Mouse (Mus musculus) inflammation-experienced regulatory T-cells (primary cell): ENCODE results near the gene Olfr810. TPM values are rescaled to one million over a fixed set of nuclear protein-coding genes. Genes with fewer than 3 reads are reported as not detected.

Source experiments
- polyA plus RNA-seq, 2 experiments: library from polyadenylated mRNA; unstranded; fragments of 100-300 nt; shearing (Covaris generic); gene quantifications; one replicate each; pipeline ENCODE4 v1.2.1; 2017

The Olfr810 gene
- not detected for polyA plus RNA-seq

DNA sequence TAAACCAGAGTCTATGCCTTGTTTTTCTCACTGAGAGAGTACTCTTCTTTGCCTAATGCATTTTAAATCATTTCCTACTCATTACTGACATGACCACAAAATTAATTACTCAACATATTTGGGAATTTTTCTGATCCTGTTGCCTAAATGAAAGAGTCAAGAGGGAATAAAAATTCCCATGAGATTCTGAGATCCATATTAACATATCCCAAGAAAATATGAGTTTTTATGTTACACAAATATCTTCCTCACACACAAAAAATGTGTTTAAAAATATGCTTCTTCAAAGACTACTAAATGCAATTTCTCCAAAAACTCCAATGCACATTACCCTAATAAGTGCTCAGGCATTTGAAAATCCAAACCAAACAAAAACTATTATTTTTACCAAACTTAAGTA lies at the start of gene Olfr810:
Olfr810 (minus strand) TSS at position 101 of the 400 bp plus-strand sequence.

DNA sequence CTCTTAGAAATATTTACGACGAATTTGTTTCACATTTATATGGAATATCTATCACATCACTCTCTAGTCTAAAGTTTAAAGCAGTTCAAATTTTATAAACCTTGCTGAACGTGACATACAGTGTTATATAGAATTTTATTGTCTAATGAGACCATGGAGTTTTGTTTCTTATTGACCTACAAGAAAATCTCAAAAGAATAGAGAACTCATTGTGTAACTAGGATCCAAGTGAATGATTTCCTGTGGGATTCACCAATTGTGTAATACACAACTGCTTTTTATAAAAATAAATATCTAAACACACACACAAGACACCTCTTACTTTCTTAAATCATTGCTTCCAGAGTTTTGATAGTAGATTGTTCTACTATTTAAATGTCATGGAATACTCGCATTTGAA lies 9.6 kb upstream of the Olfr810 start, which contains the start of gene Olfr811:
Olfr811 (minus strand) TSS at position 101 of the 400 bp plus-strand sequence.

DNA sequence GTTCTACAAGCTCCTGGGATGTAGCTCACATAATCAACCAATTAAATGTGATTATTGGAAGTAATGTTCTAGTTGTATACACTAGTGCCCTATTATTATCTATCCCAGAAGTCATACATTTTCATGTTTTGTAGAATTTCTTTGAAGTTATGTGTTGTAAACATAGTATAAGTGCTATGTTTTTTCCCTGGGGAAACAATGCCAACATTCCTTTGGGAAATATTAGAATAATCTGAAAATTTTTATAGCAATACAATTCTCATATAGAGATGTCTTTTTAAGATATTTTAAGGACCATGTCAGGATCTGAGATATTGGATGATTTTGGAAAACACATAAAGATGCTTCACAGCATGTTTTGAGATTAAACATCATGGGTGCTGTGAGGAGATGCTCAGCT lies 20.4 kb downstream of the Olfr810 start, which contains the start of gene Olfr809:
Olfr809 (plus strand) TSS at position 301 of the 400 bp plus-strand sequence.

DNA sequence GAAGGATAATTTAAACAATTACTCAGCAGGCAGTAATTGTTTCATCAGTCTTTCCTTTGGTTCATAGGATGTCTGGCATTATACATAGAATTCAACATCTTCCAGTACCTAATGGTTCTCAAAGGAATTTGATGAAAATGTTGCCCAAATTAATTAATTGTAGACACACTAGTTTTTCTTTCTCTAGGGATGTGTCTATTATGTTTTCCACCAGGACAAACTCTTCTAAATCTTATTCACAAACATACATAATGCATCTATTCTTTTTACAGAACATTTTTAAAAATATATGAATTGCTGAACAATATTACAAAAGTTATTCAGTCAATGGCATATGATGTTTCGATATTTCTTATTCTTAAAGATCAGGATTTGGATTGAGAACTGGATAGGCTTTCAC lies 29.5 kb downstream of the Olfr810 start, which contains the start of gene Olfr808:
Olfr808 (plus strand) TSS at position 301 of the 400 bp plus-strand sequence.

DNA sequence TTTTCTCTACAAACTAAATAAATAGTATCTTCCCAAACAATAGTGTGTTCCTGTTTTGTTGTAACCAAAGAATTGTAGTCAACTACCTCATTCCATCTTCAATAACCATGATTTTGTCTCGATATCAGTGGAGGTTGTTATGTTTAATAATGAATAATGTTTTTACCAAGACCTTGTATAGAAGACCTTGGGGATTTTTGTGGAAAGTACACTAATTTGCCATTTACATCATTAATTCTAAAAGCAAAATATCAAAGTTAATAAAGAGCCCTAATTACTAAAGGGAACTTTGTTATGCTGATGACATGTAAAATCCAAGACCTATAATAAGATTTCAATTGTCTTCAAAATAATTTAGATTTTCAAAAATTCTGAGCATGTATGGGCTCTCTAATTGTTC lies 37.0 kb downstream of the Olfr810 start, which contains the start of gene Olfr807:
Olfr807 (minus strand) TSS at position 101 of the 400 bp plus-strand sequence.

DNA sequence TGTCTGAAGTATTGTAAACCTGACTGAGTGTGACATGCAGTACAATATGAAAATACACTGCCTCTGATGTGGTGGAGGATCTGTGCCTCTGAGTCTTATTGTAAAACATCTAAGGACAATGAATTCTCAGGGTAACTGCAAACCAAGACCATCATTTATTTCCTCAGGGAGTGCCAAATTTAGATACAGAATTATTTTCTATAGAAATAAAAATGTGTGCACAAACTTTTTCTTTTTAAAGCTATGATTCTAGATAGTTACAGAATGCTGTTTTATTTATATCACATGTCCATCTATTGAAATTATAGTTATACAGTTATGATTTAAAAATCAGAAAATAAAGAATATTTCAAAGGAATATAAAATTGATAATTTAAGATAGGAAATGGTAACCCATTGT lies 52.9 kb downstream of the Olfr810 start, which contains the start of gene Olfr806:
Olfr806 (minus strand) TSS at position 101 of the 400 bp plus-strand sequence.

Other genes starting within 250 kb of the Olfr810 start
- gene Olfr794, start 227.3 kb downstream of the Olfr810 start, polyA plus RNA-seq: not detected
- gene Olfr796, start 182.3 kb downstream of the Olfr810 start, polyA plus RNA-seq: not detected
- gene Olfr798, start 167.0 kb downstream of the Olfr810 start, polyA plus RNA-seq: 1 to 10 TPM in 1 of 2 experiments, under 1 TPM in 1; 0.13 to 1.1 TPM
- gene Olfr799, start 157.4 kb downstream of the Olfr810 start, polyA plus RNA-seq: under 1 TPM in 1 of 2 experiments, not detected in 1; 0.43 TPM
- not detected for gene Olfr800, start 137.2 kb downstream of the Olfr810 start, polyA plus RNA-seq
- gene Olfr801, start 121.1 kb downstream of the Olfr810 start, polyA plus RNA-seq: 1 to 10 TPM in 1 of 2 experiments, under 1 TPM in 1; 0.27 to 2.8 TPM
- under 1 TPM in 1 of 2 experiments, not detected in 1; 0.13 TPM for gene Olfr802, start 106.7 kb downstream of the Olfr810 start, polyA plus RNA-seq
- gene Olfr803, start 100.6 kb downstream of the Olfr810 start, polyA plus RNA-seq: not detected
- gene Olfr804, start 91.7 kb downstream of the Olfr810 start, polyA plus RNA-seq: under 1 TPM; 0.02 to 0.07 TPM
- gene Olfr805, start 65.5 kb downstream of the Olfr810 start, polyA plus RNA-seq: not detected
- gene Olfr806, start 53.0 kb downstream of the Olfr810 start, polyA plus RNA-seq: not detected
- under 1 TPM in 1 of 2 experiments, not detected in 1; 0.82 TPM for gene Olfr807, start 37.1 kb downstream of the Olfr810 start, polyA plus RNA-seq
- not detected for gene Olfr808, start 29.4 kb downstream of the Olfr810 start, polyA plus RNA-seq
- under 1 TPM; 0.07 to 0.22 TPM for gene Olfr809, start 20.3 kb downstream of the Olfr810 start, polyA plus RNA-seq
- not detected for gene Olfr811, start 9.5 kb upstream of the Olfr810 start, polyA plus RNA-seq
- 1 to 10 TPM in 1 of 2 experiments, under 1 TPM in 1; 0.20 to 1.2 TPM for gene Olfr812, start 51.2 kb upstream of the Olfr810 start, polyA plus RNA-seq
- not detected for gene Olfr813, start 60.5 kb upstream of the Olfr810 start, polyA plus RNA-seq
- gene Olfr814, start 84.9 kb upstream of the Olfr810 start, polyA plus RNA-seq: under 1 TPM in 1 of 2 experiments, not detected in 1; 0.91 TPM
- 1 to 10 TPM in 1 of 2 experiments, under 1 TPM in 1; 0.18 to 1.8 TPM for gene Olfr815, start 111.0 kb upstream of the Olfr810 start, polyA plus RNA-seq
- gene Olfr816, start 120.7 kb upstream of the Olfr810 start, polyA plus RNA-seq: 1 to 10 TPM in 1 of 2 experiments, under 1 TPM in 1; 0.37 to 1.4 TPM
- not detected for gene Olfr818, start 154.2 kb upstream of the Olfr810 start, polyA plus RNA-seq
- not detected for gene Olfr819, start 172.3 kb upstream of the Olfr810 start, polyA plus RNA-seq
- not detected for gene Olfr247, start 181.2 kb upstream of the Olfr810 start, polyA plus RNA-seq
- gene Gm10310, start 190.1 kb upstream of the Olfr810 start, polyA plus RNA-seq: 1 to 10 TPM in 1 of 2 experiments, under 1 TPM in 1; 0.16 to 1.0 TPM
- not detected for gene Olfr820, start 217.7 kb upstream of the Olfr810 start, polyA plus RNA-seq
- not detected for gene Olfr821, start 235.4 kb upstream of the Olfr810 start, polyA plus RNA-seq